ENCODE assay signal across 8 mouse cellular contexts in genomic region chr7:19131324-19131848, GRCm38 (mm10). TPM values are rescaled to one million over a fixed set of nuclear protein-coding genes. Genes with fewer than 3 reads are reported as not detected.
DNase-seq lines count a peak whose midpoint lies in the region; ATAC-seq and TF ChIP-seq lines count a peak whose summit lies in the region.

No protein-coding gene starts in this region.

- peak; percentile 96 for ATAC-seq in erythroid progenitor cell, adult 5-6 weeks (replicated peaks; ENCODE audit: low FRiP score, poor library complexity, severe bottlenecking)
- peak; percentile 98 for ATAC-seq in heart, embryonic 12.5 days (ENCODE audit: insufficient number of reproducible peaks, low FRiP score)
- peak; percentile 99 for ATAC-seq in kidney, postnatal 0 days (replicated peaks; ENCODE audit: low FRiP score, low read depth)
- peak; percentile 97 for ATAC-seq in liver, embryonic 11.5 days (replicated peaks; ENCODE audit: low FRiP score)
- ATAC-seq in stomach, embryonic 14.5 days (ENCODE audit: insufficient number of reproducible peaks, insufficient read depth, low FRiP score, low read depth) = peak; percentile 98

- peak overlapping the region; percentile 53 for H3K4me3 ChIP-seq in heart, embryonic 12.5 days
- H3K4me3 ChIP-seq in kidney, postnatal 0 days (replicated peaks; ENCODE audit: low read depth, low read length) = peak overlapping the region; percentile 29
- H3K4me3 ChIP-seq in liver, embryonic 11.5 days (ENCODE audit: low read depth, low read length) = peak overlapping the region; percentile 44
- H3K4me3 ChIP-seq in stomach, embryonic 14.5 days (ENCODE audit: low read depth, low read length) = peak overlapping the region; percentile 37

- H3K4me1 ChIP-seq in heart, embryonic 12.5 days (replicated peaks) = peaks cover 9% of the 10 kb centered on the region
- no peaks in the 10 kb centered on the region for H3K4me1 ChIP-seq in kidney, postnatal 0 days (replicated peaks; ENCODE audit: insufficient read depth, low read length)
- peaks cover 10% of the 10 kb centered on the region; the same call in 1 of the 2 replicates for H3K4me1 ChIP-seq in liver, embryonic 11.5 days (replicated peaks; ENCODE audit: control insufficient read depth, insufficient read depth, low read length)
- H3K4me1 ChIP-seq in stomach, embryonic 14.5 days (ENCODE audit: control insufficient read depth, insufficient read depth, low read length) = no peaks in the 10 kb centered on the region

- peak overlapping the region; percentile 80 for H3K27ac ChIP-seq in heart, embryonic 12.5 days (ENCODE audit: poor library complexity, severe bottlenecking)
- H3K27ac ChIP-seq in kidney, postnatal 0 days = peak overlapping the region; percentile 57
- H3K27ac ChIP-seq in liver, embryonic 11.5 days (ENCODE audit: low read depth, low read length) = peak overlapping the region; percentile 1; the same call in 1 of the 2 replicates
- peak overlapping the region; percentile 59; the same call in 1 of the 2 replicates for H3K27ac ChIP-seq in stomach, embryonic 14.5 days (ENCODE audit: low read length)

- peaks cover 32% of the 10 kb centered on the region for H3K36me3 ChIP-seq in heart, embryonic 12.5 days
- H3K36me3 ChIP-seq in kidney, postnatal 0 days (ENCODE audit: insufficient read depth, low read length) = peaks cover 12% of the 10 kb centered on the region
- H3K36me3 ChIP-seq in liver, embryonic 11.5 days (ENCODE audit: control insufficient read depth, insufficient read depth, low read length) = peaks cover 11% of the 10 kb centered on the region
- H3K36me3 ChIP-seq in stomach, embryonic 14.5 days (ENCODE audit: control insufficient read depth, insufficient read depth, low read length) = peaks cover 13% of the 10 kb centered on the region

- H3K9me3 ChIP-seq in heart, embryonic 12.5 days (replicated peaks) = no peaks in the 10 kb centered on the region
- H3K9me3 ChIP-seq in kidney, postnatal 0 days (replicated peaks; ENCODE audit: low read length) = no peaks in the 10 kb centered on the region
- H3K9me3 ChIP-seq in liver, embryonic 11.5 days (ENCODE audit: control insufficient read depth, low read length) = no peaks in the 10 kb centered on the region
- no peaks in the 10 kb centered on the region for H3K9me3 ChIP-seq in stomach, embryonic 14.5 days (ENCODE audit: control insufficient read depth, low read depth, low read length)

- peak overlapping the region; percentile 72 for H3K4me2 ChIP-seq in heart, embryonic 12.5 days
- peak overlapping the region; percentile 54 for H3K4me2 ChIP-seq in kidney, postnatal 0 days (ENCODE audit: low read length)
- peak overlapping the region; percentile 71 for H3K4me2 ChIP-seq in liver, embryonic 11.5 days
- peak overlapping the region; percentile 59 for H3K4me2 ChIP-seq in stomach, embryonic 14.5 days (replicated peaks; ENCODE audit: low read depth, low read length)

- DNase-seq in CD4-positive helper T cell, adult 2 months (ENCODE audit: low read depth, low spot score) = peak; percentile 95
- peak; percentile 96 for DNase-seq in brain, embryonic 18.5 days (ENCODE audit: low read depth, low spot score)
- DNase-seq in kidney, postnatal 0 days (ENCODE audit: low spot score) = peak; percentile 100
- peak; percentile 97 for DNase-seq in liver, embryonic 11.5 days (ENCODE audit: low spot score)
- DNase-seq in naive thymus-derived CD4-positive, alpha-beta T cell, adult 2 months (ENCODE audit: low read depth) = peak; percentile 95

- WGBS in heart, embryonic 12.5 days = under 1% methylated on average over 39 of the region's 39 CpGs
- under 1% methylated on average over 39 of the region's 39 CpGs for WGBS in kidney, postnatal 0 days
- under 1% methylated on average over 39 of the region's 39 CpGs for WGBS in liver, embryonic 11.5 days
- 0% methylated on average over 39 of the region's 39 CpGs for WGBS in stomach, embryonic 14.5 days

- peak overlapping the region; percentile 71 for H3K9ac ChIP-seq in heart, embryonic 12.5 days
- H3K9ac ChIP-seq in kidney, postnatal 0 days (ENCODE audit: low read depth, low read length) = 0 out of 2 replicates have a peak overlapping the region, but pooled peaks have one; percentile 24
- no peak overlapping the region; the same call in 1 of the 2 replicates for H3K9ac ChIP-seq in liver, embryonic 11.5 days (ENCODE audit: low read depth, low read length)
- H3K9ac ChIP-seq in stomach, embryonic 14.5 days (replicated peaks; ENCODE audit: low read depth, low read length) = no peak overlapping the region

- H3K27me3 ChIP-seq in heart, embryonic 12.5 days (replicated peaks) = no peaks in the 10 kb centered on the region
- H3K27me3 ChIP-seq in kidney, postnatal 0 days (ENCODE audit: insufficient read depth, low read length) = no peaks in the 10 kb centered on the region
- H3K27me3 ChIP-seq in liver, embryonic 11.5 days (replicated peaks; ENCODE audit: control insufficient read depth, insufficient read depth, low read length) = no peaks in the 10 kb centered on the region
- no peaks in the 10 kb centered on the region for H3K27me3 ChIP-seq in stomach, embryonic 14.5 days (ENCODE audit: control insufficient read depth, insufficient read depth, low read length)

- TF ChIP-seq CTCF in kidney, postnatal 0 days (IDR thresholded peaks at IDR 0.05; ENCODE audit: low read depth) = peak; percentile 89

RNA-seq across cellular contexts. Expression of gene Fbxo46, which starts 11.7 kb away (rescaled TPM):
- 4.7 and 5.0 TPM in 2 replicates for total RNA-seq in erythroid progenitor cell, adult 5-6 weeks (2015; ENCODE audit: low replicate concordance)
- total RNA-seq in erythroid progenitor cell, adult 5-6 weeks (2017; ENCODE audit: low replicate concordance) = 6.3 and 7.3 TPM in 2 replicates
- polyA plus RNA-seq in heart, embryonic 12.5 days (2016; fragmentation: Nextera tagmentation; extraction: Ambion mirVana) = 10.2 and 11.2 TPM in 2 replicates
- 12.1 and 13.0 TPM in 2 replicates for polyA plus RNA-seq in kidney, postnatal 0 days (2015; fragmentation: Nextera tagmentation; extraction: Ambion mirVana)
- polyA plus RNA-seq in liver, embryonic 11.5 days (2014; fragmentation: Nextera tagmentation; extraction: Ambion mirVana) = 9.9 TPM in 2 replicates
- polyA plus RNA-seq in stomach, embryonic 14.5 days (2014; fragmentation: Nextera tagmentation; extraction: Ambion mirVana) = 9.1 and 9.5 TPM in 2 replicates

RNA-seq across cellular contexts. Expression of gene Gm4969, which starts 13.2 kb away (rescaled TPM):
- total RNA-seq in erythroid progenitor cell, adult 5-6 weeks (2015; ENCODE audit: low replicate concordance) = not detected in 2 replicates
- not detected in 2 replicates for total RNA-seq in erythroid progenitor cell, adult 5-6 weeks (2017; ENCODE audit: low replicate concordance)
- 2.2 TPM in 2 replicates for polyA plus RNA-seq in heart, embryonic 12.5 days (2016; fragmentation: Nextera tagmentation; extraction: Ambion mirVana)
- 2.0 TPM in 2 replicates for polyA plus RNA-seq in kidney, postnatal 0 days (2015; fragmentation: Nextera tagmentation; extraction: Ambion mirVana)
- 1.2 and 1.9 TPM in 2 replicates for polyA plus RNA-seq in liver, embryonic 11.5 days (2014; fragmentation: Nextera tagmentation; extraction: Ambion mirVana)
- 4.6 and 5.7 TPM in 2 replicates for polyA plus RNA-seq in stomach, embryonic 14.5 days (2014; fragmentation: Nextera tagmentation; extraction: Ambion mirVana)

RNA-seq across cellular contexts. Expression of gene Qpctl, which starts 17.7 kb away (rescaled TPM):
- 2.5 and 2.9 TPM in 2 replicates for total RNA-seq in erythroid progenitor cell, adult 5-6 weeks (2015; ENCODE audit: low replicate concordance)
- 1.9 TPM in 2 replicates for total RNA-seq in erythroid progenitor cell, adult 5-6 weeks (2017; ENCODE audit: low replicate concordance)
- 10.0 TPM in 2 replicates for polyA plus RNA-seq in heart, embryonic 12.5 days (2016; fragmentation: Nextera tagmentation; extraction: Ambion mirVana)
- 13.3 and 15.4 TPM in 2 replicates for polyA plus RNA-seq in kidney, postnatal 0 days (2015; fragmentation: Nextera tagmentation; extraction: Ambion mirVana)
- polyA plus RNA-seq in liver, embryonic 11.5 days (2014; fragmentation: Nextera tagmentation; extraction: Ambion mirVana) = 7.5 and 9.5 TPM in 2 replicates
- polyA plus RNA-seq in stomach, embryonic 14.5 days (2014; fragmentation: Nextera tagmentation; extraction: Ambion mirVana) = 10.9 and 11.3 TPM in 2 replicates

RNA-seq across cellular contexts. Expression of gene Snrpd2, which starts 18.1 kb away (rescaled TPM):
- 15.5 and 22.0 TPM in 2 replicates for total RNA-seq in erythroid progenitor cell, adult 5-6 weeks (2015; ENCODE audit: low replicate concordance)
- 5.4 and 15.7 TPM in 2 replicates for total RNA-seq in erythroid progenitor cell, adult 5-6 weeks (2017; ENCODE audit: low replicate concordance)
- polyA plus RNA-seq in heart, embryonic 12.5 days (2016; fragmentation: Nextera tagmentation; extraction: Ambion mirVana) = 101 TPM in 2 replicates
- polyA plus RNA-seq in kidney, postnatal 0 days (2015; fragmentation: Nextera tagmentation; extraction: Ambion mirVana) = 119 and 127 TPM in 2 replicates
- polyA plus RNA-seq in liver, embryonic 11.5 days (2014; fragmentation: Nextera tagmentation; extraction: Ambion mirVana) = 140 and 158 TPM in 2 replicates
- polyA plus RNA-seq in stomach, embryonic 14.5 days (2014; fragmentation: Nextera tagmentation; extraction: Ambion mirVana) = 143 and 161 TPM in 2 replicates

RNA-seq across cellular contexts. Expression of gene Gipr, which starts 34.5 kb away (rescaled TPM):
- total RNA-seq in erythroid progenitor cell, adult 5-6 weeks (2015; ENCODE audit: low replicate concordance) = not detected in 2 replicates
- total RNA-seq in erythroid progenitor cell, adult 5-6 weeks (2017; ENCODE audit: low replicate concordance) = not detected in 2 replicates
- polyA plus RNA-seq in heart, embryonic 12.5 days (2016; fragmentation: Nextera tagmentation; extraction: Ambion mirVana) = 8.0 and 9.7 TPM in 2 replicates
- polyA plus RNA-seq in kidney, postnatal 0 days (2015; fragmentation: Nextera tagmentation; extraction: Ambion mirVana) = 0.08 and 0.09 TPM in 2 replicates
- 0.69 and 0.73 TPM in 2 replicates for polyA plus RNA-seq in liver, embryonic 11.5 days (2014; fragmentation: Nextera tagmentation; extraction: Ambion mirVana)
- polyA plus RNA-seq in stomach, embryonic 14.5 days (2014; fragmentation: Nextera tagmentation; extraction: Ambion mirVana) = 1.1 and 1.9 TPM in 2 replicates

Comparison
In these comparisons a context has a peak if more than half of its experiments do, and no peak if none do; other contexts are left out.
1. Peak in every context shown above with its lines: DNase-seq, ATAC-seq, H3K4me3 ChIP-seq and H3K27ac ChIP-seq.
2. H3K27ac ChIP-seq: peak in every context shown above with its lines; median percentile 80 in heart, embryonic 12.5 days; 59 in stomach, embryonic 14.5 days; 57 in kidney, postnatal 0 days; 1 in liver, embryonic 11.5 days.
3. H3K9ac ChIP-seq: peak in heart, embryonic 12.5 days (single experiment) and kidney, postnatal 0 days (single experiment); none in liver, embryonic 11.5 days (single experiment) and stomach, embryonic 14.5 days (single experiment).